Mouse (Mus musculus): ENCODE results near the gene Wdr5. TPM values are rescaled to one million over a fixed set of nuclear protein-coding genes. Genes with fewer than 3 reads are reported as not detected.
A peak's percentile ranks its signal among the peaks of the same experiment; 100 is the strongest.
"Not testable (repeated sequence)": the region's sequence is repeated elsewhere in the genome, so short reads cannot be mapped to it uniquely, and the experiment has no call there.

Gene Wdr5
- total RNA-seq, 2 experiments from 2014 or later, result 35.2 to 38.3 TPM

DNA sequence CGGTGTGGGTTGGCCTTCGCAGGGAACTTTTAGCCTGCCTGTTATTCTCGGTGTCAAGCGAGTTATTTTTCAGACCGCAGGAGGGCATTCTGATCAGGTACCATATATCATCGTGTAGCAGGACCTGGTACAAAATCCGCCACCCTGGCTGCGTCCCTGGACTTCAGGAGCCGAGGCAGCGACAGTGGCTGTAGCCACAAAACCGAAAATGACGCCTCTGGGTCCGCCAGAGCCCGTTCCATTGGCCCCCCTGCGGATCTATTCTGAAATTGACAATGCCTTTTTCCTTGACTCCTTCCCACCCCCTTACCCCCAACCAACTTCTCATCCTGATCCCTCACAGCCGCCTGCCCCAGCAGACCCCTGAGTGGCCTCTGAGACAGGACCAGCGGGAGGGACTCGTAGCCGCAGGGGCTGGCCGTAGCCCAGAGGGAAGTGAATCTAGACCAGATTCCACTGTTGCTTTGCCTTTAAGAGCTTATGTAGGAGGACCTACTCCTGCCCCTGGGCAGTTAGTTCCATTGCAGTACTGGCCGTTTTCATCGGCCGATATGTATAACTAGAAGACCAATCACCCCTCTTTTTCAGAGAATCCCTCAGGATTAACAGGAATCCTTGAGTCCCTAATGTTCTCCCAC is 18.4 kb upstream of the Wdr5 start:
- no peak for DNase-seq

DNA sequence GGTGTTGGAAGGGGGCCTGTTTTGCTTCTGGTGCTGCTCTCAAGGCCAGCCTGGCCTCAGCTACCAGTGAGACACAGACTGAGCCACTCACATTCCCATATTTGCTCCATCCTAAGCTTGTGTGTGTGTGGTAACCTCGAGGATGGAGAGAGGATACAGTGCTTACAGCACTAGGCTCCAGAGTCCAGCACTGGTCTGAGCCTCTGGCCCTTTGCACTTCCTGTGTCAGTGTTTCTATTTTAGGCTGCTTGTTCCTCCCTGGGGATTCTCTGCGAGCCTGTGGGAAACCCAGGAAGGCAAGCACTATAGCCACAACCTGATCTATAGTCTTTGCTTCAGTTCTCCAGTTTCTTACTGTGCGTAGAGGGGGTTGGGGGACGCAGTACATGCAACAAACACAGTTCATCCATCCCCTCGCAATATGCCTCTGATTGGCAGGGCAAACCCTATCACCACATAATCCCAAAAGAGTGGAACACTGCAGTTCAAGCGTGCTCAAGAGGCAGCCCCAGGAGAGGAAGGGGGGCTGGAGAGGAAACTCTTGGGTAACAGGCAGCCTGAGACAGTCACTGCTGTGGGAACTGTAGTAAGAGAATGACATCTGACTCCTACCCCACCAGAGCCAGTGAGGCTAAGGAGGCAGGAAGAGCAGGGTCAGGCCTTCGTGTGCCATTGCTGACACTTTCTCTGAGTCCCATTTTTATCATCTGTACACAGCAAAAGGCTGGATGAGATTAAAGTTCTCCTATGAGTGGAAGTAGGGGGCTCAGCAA is 10.7 kb upstream of the Wdr5 start:
- DNase-seq, result peak; percentile 38

DNA sequence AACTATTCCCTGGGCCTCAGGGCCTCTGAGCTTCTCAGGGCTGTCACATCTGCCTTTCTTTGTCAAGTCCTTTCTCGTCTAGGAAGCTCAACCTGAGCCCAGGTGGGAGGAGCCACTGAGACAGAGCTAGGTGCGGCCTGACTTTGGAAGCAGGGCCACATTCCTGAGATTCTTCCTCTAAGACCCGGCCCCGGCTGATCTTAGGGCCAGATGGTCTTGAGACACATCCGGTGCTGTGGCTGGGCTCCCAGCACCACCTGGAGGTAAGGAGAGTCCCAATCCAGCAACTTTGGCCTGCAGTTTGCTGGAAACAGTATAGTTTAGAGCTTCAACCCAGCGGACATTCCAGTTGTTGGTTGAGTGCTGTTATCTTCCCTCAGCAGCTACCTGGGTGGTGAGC is 9.4 kb upstream of the Wdr5 start:
- no peak for DNase-seq

DNA sequence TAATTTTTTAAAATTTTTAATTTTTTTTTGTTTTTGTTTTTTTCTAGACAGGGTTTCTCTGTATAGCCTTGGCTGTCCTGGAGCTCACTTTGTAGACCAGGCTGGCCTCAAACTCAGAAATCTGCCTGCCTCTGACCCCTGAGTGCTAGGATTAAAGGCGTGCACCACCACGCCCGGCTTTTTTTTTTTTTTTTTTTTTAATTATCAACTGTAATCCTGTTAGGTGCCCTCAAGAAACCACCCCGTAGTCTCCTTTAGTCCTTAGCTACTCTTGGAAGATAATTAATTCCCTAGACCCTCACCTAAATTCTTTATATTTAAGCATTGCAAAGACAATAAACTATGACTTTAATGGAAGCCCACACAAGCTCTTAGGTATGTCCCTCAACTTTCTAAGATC is 8.3 kb upstream of the Wdr5 start:
- not testable (repeated sequence) for DNase-seq

DNA sequence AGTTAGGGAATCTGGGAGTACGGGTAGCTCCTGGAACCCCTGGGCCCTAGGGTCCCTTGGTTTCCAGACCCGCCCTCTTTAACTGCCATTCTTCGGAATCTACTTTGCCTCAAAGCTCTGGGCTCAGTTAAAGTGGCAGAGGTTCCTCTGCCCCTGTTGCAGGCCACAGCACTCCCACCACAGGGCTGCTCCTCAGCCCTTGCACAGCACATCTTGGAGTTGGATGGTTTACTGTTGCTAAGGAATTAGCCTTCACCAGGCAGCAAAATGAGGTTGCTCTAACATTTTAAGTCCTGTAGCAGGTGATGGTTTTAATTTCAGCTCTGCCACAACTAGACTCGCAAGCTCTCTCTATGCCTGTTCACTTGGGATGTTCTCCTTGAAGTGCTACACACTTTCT is 7.4 kb upstream of the Wdr5 start, which contains the start of gene Brd3:
Gene Brd3, minus strand, starts transcription at position 101 of the 400 bp plus-strand sequence.
- DNase-seq, result no peak

DNA sequence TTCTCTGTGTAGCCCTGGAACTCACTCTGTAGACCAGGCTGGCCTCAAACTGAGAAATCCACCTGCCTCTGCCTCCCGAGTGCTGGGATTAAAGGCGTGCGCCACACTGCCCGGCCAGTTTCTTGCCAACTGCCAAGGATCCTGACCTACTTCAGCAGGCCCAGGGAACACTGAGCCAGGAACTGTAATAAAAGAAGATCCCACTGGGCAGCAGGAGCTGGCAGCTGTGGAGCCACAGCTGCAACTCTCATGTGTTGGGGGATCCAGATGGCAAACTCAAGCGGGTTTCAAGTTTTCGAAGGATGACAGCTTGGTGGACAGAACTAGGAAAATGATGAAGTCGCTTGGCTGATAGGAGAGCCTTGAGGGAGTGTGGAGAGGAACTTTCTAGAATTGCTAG is 4.3 kb upstream of the Wdr5 start:
- DNase-seq, result peak; percentile 25

DNA sequence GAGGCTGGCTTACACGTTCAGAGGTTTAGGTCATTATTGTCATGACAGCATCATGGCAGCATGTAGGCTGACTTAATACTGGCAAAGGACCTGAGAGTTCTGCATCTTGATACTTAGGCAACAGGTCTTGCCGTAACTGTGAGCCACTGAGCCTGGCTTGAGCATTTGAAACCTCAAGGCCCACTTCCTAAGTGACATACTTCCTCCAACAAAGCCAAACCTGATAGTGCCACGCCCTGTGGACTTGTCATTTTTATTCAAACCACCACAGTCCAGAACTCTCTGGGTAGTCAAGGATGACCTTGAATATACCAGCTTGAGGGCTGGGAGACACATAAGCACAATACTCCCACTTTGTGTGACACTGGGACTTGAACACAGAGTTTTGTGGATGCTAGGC is 2.0 kb upstream of the Wdr5 start:
- no peak for DNase-seq

DNA sequence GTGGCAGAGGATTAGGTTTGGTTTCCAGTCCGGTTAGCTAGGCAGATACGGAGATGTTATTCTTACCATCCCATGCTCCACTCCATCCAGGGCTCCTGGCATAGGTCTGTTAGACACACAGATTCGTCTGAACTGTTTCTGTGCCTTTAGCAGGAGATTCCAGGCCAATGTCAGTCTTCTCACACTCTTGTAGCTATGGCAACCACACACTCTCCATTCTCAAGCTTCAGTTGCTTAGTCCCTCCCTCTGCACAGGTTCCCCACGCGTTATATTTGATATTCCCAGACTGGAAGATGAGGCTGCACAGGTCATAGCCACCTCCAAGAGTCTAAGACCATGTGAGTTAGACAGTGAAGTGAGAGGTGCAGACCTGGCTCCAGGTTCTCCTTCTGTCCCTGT is 1.1 kb upstream of the Wdr5 start:
- no peak for DNase-seq

DNA sequence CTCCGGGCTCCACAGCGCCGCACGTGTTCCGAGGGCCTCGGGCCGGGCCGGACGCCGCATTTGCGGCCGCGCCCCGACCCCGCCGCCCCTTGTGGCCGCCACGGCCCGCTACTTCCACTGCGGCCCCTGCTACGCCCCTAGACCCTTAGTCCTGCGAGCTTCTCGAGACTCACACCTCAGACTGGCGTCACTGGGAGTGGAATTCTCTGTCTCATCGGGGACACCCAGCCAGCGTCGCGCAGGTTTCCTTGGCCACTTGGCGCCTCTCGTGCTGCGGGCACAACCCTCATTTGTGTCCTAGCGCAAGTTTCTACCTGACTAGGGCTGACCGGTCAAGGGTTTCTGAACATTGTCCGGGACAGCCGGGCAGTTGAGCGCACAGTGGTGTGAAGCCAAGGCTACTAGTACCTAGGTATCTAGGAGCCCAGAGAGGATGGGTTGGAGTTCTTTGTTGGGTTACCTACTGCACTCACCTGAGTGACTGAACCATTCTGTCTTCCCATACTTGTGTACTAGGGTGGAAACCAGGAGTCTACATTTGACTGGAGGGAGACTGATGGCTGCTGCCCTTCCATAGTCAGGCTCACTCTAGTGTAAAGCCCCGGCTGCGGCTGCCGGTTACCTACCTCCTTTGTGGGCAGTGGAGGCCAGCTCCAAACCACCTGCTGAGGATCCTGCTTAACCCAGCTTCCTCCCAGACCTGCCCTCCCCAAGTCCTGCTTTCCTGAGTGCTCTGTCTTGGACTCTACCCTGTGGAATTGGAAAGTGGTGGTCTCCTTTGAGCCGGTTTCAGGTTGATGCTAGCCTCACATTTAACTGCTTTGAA is 597 bp downstream of the Wdr5 start:
- no peak for DNase-seq

DNA sequence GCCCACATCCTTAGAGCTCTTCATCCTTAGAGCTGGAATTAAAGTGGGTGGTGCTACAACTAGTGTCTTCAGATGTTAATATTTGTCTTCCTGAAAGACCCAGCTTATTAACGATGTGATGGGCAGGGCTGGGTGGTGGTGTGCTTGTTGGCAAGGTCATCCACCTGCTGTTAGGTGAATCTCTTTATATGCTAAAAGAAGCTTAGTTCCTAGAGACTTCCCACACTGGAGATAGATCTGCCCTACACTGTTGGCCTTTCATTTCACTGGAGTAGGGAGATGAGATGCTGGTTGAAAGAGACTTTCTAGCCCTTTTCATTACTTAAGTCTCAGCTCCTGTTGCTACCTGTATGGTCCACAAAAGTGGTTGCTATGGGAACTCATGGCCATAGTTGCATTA is 1.3 kb downstream of the Wdr5 start:
- no peak for DNase-seq

DNA sequence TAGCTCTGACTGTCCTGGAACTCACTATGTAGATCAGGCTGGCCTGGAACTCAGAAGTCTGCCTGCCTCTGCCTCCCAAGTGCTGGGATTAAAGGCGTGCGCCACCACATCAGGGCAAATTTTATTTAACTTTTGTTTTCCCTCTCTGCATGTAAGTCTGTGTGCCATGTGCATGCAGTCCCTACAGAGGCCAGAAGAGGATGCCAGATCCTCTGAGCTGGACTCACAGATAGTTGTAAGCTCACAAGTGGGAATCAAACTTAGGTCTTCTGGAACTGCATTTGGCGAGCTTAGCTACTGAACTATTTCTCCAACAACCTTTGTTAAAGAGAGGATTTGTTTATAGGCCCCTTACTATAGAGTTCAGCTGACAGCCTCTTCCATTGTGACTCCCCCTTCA is 3.3 kb downstream of the Wdr5 start:
- no peak for DNase-seq

DNA sequence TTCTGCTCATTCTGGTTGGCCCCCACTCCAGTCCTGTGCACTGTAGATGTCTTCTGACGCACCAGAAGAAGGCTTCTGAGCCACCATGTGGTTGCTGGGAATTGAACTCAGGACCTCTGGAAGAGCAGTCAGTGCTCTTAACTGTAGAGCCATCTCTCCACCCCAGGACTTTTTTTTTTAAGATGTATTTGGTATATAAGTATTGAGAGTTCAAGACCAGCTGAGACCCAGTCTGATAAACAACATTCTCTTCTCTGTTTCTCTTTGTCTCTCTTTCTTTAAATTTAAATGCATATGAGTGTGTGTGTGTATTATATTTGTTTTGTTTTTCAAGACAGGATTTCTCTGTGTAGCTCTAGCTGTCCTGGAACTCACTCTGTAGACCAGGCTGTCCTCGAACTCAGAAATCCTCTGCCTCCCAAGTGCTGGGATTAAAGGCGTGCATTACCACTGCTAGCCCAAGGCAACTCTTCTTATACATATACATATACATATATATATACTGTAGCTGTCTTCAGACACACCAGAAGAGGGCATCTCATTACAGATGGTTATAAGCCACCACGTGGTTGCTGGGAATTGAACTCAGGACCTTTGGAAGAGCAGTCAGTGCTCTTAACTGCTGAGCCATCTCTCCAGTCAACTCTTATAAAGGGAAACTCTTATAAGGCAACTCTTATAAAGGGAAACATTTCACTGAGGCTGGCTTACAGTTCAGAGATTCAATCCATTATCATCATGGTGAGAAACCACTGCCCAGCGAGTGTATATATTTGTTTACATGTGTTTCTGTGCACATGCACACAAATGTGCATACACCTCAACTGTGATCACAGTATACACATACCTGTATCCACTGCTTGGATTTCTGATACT is 23.7 kb downstream of the Wdr5 start:
- not testable (repeated sequence) for DNase-seq

DNA sequence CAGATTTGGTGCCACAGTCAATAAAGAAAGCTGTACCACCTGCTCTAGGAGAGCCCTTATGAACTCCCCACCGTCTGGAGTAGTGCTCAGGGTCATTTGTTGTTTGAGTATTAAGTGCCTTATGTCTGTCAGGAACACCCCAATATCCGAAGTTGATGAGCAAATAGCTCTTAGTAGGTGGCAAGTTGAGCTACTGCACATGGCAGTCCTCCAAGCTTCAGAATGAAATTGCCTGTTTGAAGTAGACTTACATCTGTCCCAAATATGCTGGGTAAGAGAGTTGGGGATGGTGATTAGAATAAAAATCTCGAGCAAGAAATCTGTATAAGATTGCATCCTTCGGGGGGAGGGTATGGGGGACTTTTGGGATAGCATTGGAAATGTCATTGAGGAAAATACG is 24.4 kb downstream of the Wdr5 start:
- no peak for DNase-seq

DNA sequence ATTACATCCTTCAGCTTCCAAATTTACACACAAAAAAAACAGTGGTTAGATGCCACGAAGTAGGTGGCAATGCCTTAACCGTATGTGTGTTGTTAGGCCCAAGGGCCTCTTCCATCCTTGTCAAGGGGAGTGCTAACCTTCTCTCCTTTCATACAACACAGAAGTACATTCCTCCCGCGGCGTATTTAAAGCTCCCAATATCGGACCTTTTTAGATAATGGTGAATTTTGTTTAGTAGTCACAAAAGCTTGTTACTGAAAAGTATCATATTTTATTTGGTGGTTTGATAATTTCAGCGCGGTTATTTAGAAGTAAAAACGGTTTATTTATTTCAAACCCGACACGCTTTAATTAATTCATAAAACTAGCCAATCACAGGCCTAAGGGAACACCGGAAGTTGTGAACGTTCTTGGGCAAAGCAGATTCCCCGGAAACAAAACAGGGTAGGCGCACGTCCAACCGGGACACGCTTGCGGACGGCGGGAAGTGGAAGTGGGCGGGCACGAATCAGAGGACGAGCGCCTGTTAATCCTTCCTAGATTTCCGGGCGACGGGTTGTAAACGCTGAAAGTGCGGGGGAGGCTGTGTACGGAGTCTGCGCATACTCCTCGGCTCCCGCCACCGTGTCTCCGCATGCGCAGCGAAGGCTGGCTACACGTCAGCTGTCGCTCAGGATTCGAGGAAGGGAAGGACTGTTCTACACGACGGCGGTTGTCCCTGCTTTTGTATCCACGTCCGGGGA is 25.0 kb downstream of the Wdr5 start:
- peak; percentile 96 for DNase-seq

DNA sequence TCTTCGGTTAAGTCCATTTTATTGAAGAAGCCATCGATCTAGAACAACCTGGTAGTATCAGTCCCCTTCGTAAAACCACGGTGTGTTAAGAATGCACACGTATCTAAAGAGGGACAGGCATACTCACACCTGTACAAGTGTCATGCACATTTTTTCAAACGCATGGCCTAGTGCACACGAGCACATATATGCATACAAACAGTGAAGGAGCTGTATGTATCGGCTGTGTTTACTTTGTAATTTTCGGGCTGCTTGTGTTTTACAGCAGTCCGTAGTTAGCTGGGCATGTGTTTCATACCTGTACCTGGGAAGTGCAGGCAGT is 25.5 kb downstream of the Wdr5 start:
- no peak for DNase-seq

DNA sequence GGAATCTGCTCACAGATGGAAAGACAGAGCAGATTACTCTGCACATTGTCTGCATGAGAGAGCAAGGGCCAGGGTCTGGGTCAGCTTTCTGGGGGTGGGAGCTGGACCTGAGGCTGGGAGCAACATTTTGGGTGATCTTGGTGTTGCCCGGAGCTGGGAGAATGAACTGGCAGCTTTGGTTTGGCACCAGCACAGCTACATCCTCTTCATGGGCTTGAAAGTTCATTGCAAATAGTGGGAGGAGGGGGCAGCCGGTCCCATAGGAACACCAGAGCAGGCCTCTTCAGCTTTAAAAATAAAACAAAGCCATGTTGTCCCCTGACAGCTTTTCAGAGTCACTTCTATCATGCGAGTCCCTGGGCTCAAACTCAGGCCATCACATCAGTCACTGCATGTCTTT is 26.3 kb downstream of the Wdr5 start:
- DNase-seq, result no peak

DNA sequence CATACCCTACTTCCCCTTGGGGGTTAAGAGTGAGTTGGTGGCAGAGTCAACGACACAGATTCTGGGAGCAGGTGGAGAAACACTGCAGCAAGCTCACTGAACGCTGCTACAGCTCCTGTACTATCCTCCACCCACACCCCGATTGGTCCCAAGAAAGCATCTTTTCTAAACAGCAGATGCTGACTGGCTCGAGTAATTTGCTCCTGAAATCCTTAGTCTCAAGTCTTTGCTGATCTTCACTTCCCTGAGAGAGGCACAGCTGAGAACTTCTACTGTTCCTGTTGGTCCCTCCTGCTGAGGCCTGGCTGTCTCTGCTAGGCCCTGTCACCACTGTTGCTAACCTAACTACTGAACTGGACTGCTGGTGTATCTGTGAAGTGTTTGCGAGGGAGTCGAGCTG is 29.7 kb downstream of the Wdr5 start:
- no peak for DNase-seq

DNA sequence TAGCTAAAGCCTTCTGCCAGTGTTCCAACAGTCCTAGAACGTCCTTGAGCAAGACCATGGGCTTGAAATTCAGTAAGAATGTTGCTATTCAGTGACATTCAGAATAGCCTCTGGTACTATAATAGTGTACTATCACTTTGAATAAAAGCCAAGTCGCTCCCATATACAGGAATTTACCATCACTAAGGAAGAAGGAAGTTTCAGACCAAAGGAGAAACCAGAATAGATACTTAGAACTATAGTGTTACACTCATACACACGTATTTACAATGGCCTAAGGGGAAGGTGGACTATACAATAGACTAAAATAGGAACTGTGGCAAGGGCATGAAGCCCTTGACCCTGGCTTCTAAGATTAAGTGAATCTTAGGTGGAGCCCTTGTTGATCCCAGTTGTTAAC is 30.6 kb downstream of the Wdr5 start:
- DNase-seq, result not testable (repeated sequence)

DNA sequence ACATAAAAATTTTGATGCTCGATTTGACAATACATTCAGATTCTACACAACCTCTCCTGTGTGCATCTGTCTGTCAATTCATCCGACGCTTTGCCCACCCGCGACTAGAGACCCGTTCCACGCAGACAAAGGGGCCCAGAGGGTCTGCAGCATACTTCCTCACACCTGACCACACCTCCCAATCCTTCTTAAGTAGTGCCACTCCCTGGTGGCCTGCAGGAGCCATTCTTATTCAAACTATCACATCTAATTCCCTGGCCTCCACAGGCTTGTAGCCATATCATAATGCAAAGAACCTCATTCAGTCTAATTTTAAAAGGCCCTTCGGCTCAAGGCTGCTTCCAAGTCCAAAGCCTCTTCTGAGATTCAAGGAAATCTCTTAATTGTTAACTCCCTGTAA is 31.1 kb downstream of the Wdr5 start:
- DNase-seq, result not testable (repeated sequence)

DNA sequence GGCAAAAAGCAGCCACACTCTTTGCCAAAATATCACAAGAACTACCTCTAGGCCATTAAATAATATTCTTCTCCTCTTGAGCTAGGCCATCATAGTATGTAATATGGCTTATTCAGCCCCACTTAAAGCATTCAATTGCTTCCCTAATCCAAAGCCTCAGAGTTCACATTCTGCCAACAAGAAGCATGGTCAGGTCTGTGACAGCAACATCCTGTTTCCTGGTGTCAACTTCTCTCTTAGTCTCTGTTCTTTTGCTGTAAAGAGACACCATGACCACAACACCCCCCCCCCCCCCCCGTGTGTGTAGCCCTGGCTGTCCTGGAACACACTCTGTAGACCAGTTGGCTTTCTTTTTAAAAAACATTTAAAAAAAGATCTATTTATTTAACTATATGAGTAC is 32.4 kb downstream of the Wdr5 start:
- no peak for DNase-seq

DNA sequence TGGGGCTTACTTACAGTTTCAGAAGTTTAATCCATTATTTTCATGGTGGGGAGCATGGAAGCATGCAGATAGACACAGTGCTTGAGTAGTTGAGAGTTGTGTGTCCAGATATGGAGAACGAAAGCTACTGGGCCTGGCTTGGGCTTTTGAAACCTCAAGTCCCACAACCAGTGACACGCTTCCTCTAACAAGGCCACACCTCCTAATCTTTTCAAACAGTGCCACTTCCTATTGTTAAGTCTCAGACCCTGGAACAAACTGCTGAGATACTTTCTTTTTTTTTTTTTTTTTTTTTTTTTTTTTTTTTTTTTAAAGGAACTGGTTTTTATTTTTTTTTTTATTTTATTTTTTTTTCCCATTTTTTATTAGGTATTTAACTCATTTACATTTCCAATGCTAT is 33.0 kb downstream of the Wdr5 start:
- DNase-seq, result no peak
